Mouse (Mus musculus) skeletal muscle tissue, adult 2 months (tissue): ENCODE results near the gene Thnsl2.
A peak's percentile ranks its signal among the peaks of the same experiment; 100 is the strongest.

Source experiments
- DNase-seq: peaks from one replicate; pipeline ENCODE4 v3.0.0-alpha.2; 2012; ENCODE audit warnings: low read depth, low spot score

The Thnsl2 gene

GRCm38 (mm10) chr6:71143894-71144455, at the start of gene Thnsl2:
Gene Thnsl2 (minus strand): TSS chr6:71144439.
- peak; percentile 62 for DNase-seq

GRCm38 (mm10) chr6:71193151-71193740, 49.0 kb upstream of the Thnsl2 start:
- DNase-seq = no peak

- no peak for DNase-seq
Observed at GRCm38 (mm10) chr6:71190501-71190900, 46.3 kb upstream of the Thnsl2 start.

- DNase-seq = no peak
Observed at GRCm38 (mm10) chr6:71189578-71189977, 45.3 kb upstream of the Thnsl2 start.

- no peak for DNase-seq
Observed at GRCm38 (mm10) chr6:71184941-71185604, 40.8 kb upstream of the Thnsl2 start.

- DNase-seq = no peak
Observed at GRCm38 (mm10) chr6:71180596-71180995, 36.4 kb upstream of the Thnsl2 start.

DNA sequence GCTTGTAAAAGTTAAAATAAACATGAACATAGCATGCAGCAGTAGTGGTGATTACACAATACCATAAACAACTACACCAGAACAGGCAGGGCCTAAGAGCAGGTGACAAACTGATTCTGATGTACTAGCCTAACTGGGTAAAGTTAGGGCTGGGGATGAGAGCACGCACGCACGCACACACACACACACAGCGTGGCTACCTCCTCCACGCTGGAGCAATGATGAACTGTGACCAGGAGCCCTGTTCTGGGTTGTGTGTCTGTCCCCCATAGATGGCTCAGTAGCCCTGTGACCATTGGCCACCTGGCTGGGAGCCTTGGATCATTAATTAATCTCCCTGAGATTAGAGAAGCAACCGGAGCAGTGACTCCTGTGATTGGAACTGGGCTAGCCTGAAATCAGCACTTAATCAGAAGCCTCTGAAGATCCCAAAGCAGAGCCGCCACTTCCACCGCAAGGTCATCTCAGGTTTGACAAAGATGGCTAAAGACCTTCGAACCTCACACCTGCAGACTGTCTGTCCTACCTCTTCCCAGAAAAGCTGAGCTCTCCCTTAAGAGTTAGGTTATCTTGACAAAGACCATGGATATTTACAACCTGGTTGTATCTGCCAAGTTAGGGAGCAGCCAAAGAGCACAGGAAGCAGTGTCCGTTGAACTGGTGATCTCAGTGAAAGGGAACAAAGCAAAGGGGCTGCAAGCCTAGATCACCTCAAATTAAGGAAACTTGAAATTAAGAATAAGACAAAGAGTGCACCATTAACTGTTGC, 28.8 kb upstream of the Thnsl2 start:
- no peak for DNase-seq

- DNase-seq = peak; percentile 33
Observed at GRCm38 (mm10) chr6:71166551-71167169, 22.4 kb upstream of the Thnsl2 start.

GRCm38 (mm10) chr6:71164394-71164793, 20.2 kb upstream of the Thnsl2 start:
- no peak for DNase-seq

GRCm38 (mm10) chr6:71162269-71162668, 18.0 kb upstream of the Thnsl2 start:
- no peak for DNase-seq

DNA sequence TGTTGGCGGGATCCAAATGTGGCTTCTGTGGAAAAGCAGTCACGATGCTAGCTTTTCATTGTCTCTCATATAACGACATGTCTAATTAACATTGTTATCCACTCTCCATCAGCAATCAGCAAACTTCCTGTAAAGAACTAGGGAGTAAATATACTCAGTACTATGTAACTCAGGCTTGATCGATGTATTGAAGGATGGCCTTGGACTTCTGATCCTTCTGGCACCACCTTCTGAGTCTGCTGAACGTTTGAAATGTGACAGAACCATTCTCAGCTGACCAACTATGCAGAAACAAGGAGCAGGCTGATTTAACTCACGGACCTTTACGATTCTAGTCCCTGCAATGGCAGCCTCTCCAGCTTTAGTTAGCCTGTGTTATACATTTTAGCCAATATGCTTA, 17.1 kb upstream of the Thnsl2 start:
- no peak for DNase-seq

DNA sequence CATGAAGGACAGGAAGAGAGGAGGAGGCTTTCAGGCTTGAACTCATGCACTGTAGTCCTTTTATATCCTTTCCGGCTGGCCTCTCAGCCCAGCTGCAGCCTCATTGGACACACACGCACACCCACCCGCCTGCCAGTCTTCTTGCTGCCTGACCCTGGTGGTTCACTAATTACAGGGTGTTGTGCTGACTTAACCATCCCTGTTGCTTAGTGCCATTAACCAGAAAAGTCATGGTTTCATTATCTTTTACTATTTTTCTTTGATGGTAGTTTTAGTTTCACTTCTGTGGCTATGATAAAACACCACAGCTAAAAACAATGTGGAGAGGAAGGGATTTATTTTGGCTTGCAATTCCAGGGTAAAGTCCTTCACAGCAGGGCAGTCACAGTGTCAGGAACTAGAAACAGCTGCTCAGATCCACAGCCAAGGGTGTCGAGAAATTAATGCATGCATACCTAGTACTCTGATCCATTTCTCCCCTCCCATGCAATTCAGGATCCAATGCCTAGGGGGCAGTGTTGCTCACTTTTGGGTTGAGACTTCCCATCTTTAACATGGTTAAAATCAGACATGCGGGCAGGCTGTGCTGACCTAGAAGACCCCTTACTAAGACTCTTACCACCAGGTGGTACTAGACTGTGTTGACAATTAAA, 12.6 kb upstream of the Thnsl2 start:
- DNase-seq = no peak

- DNase-seq = no peak
Observed at GRCm38 (mm10) chr6:71154861-71155260, 10.6 kb upstream of the Thnsl2 start.

- no peak for DNase-seq
Observed at GRCm38 (mm10) chr6:71153486-71153885, 9.2 kb upstream of the Thnsl2 start.

- no peak for DNase-seq
Observed at GRCm38 (mm10) chr6:71151098-71151497, 6.9 kb upstream of the Thnsl2 start.

GRCm38 (mm10) chr6:71149534-71149933, 5.3 kb upstream of the Thnsl2 start:
- peak; percentile 23 for DNase-seq

DNA sequence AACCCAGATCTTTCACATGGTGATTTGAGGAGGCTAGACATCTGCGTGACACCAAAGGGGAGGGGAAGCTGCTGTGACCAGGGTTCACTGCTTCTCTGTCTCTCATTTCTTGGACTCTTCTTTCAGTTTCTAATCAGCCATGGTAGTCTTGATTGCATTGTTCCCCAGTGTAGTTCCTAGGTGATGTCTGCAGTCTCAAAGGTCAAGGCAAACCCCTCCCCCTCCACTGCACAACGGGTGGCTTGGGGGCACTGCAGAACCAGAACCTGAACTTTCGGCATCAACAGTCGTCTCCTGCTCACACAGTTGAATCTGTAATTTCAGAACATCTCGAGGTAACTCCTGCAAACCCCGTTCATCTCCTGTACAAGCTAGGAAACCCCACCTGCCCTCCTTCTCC, 4.1 kb upstream of the Thnsl2 start:
- no peak for DNase-seq

GRCm38 (mm10) chr6:71145288-71145989, 1.2 kb upstream of the Thnsl2 start:
- no peak for DNase-seq

DNA sequence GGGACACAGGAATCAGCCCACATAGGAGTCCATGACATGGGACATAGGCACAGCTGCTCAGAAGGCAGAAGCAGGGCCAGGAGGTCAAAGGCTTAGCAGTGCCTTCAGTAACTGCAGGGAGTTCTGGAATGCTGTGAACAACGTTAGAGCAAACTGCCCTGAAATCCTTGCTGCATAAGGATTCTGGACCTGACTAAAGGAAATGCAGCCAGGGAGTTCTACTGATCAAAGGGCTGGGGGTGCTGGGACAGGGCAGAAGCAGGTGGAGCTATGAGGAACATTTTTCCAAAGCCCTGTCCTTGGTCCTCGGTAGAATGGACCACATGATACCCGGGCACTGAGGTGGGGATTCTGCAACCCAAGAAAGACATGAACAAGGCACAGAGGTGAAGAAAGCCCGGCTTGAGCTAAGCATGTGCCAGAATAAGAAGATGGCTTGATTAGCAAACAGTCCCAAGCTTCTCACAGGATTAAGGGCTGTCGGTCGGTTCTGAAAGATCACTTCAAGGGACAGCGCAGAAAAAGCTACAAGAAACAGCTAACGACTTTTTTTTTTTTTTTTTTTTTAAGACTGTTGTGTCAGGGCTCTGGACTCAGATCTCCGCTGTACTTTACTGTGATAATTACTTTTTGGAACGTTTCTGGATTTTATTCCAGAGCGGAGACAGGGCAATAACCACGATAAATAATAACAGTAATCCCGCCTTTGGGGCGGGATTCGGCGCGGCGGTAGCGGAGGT, 915 bp downstream of the Thnsl2 start:
- DNase-seq = no peak

GRCm38 (mm10) chr6:71135031-71135430, 9.2 kb downstream of the Thnsl2 start:
- peak; percentile 6 for DNase-seq
